Mouse (Mus musculus) spleen, postnatal 14 days (tissue): Measurements from ENCODE around the gene Fam57b.
"Not testable (repeated sequence)": the region's sequence is repeated elsewhere in the genome, so short reads cannot be mapped to it uniquely, and the experiment has no call there.

Experiments
- DNase-seq, 2 experiments: peaks; one replicate each; pipeline ENCODE4 v3.0.0; 2021 to 2022; ENCODE audit warnings: low spot score in 2 of 2

Fam57b gene

DNA sequence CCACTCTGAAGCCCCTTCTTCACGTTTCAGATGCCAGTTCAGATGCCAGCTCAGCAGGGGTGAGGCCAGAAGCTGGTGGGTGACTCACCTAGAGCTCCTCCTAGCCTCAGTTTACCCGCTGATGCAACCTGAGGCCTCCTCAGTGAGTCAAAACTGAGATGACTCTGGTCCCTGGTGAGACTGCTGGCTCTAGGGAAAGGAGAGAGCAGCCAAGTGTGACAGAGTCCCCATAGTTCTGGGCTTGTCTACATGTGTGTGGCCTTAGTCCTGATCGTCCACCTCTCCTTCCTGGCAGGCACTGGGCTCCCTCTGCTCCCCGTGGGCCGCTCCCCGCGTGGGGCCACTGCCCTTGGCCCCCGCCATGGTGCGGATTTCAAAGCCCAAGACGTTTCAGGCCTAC is 20.0 kb upstream of the Fam57b start:
- no peak for DNase-seq

DNA sequence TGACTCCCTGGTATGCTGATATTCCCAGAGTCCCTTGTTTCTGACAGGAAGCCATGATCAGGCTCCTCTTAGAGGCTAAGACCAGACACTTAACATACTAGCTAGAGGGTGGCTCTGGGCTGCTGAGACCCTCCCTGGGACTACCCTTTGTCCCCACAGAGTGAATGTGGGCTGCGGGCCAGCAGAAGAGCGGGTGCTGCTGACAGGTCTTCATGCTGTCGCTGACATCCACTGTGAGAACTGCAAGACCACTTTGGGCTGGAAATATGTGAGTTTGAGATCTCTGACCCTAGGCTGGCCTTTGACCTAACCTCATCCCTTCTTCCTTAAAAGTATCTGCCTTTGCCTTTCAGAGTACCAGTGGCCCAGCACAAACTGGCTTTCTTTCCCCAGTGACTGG is 19.3 kb upstream of the Fam57b start:
- no peak for DNase-seq

DNA sequence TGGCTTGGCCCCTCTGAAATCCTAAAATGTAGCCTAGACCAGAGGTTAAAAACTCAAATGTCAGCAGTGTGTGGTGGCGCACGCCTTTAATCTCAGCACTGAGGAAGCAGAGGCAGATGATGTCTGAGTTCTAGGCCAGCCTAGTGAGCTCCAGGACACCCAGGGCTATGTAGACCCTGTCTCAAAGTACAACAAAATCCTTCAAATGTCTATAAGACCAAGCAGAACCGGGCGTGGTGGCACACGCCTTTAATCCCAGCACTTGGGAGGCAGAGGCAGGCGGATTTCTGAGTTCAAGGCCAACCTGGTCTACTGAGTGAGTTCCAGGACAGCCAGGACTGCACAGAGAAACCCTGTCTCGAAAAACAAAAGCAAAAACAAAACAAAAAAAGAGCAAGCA is 18.4 kb upstream of the Fam57b start:
- not testable (repeated sequence) for DNase-seq

GRCm38 (mm10) chr7:126779983-126780970 is 17.2 kb upstream of the Fam57b start:
- DNase-seq = peak; percentile 75 to 86

- DNase-seq = no peak
Measured at GRCm38 (mm10) chr7:126780971-126781635, 16.4 kb upstream of the Fam57b start, which contains the start of gene Tbx6. Gene Tbx6 (plus strand): TSS chr7:126781483.

GRCm38 (mm10) chr7:126781661-126782370 is 15.7 kb upstream of the Fam57b start:
- DNase-seq = no peak

DNA sequence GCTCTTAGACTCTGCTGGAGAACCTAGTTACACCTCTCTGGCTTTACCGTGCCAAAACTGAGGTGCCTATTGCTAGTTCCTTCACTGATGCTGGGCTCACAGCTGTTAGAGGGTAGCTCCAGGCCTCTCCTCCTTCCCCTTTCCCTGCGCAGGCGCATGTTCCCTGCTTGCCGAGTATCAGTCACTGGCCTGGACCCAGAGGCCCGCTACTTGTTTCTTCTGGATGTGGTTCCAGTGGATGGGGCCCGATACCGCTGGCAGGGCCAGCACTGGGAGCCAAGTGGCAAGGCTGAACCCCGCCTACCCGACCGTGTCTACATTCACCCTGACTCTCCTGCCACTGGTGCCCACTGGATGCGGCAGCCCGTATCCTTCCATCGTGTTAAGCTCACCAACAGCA is 14.8 kb upstream of the Fam57b start:
- DNase-seq = no peak

- no peak for DNase-seq
Measured at GRCm38 (mm10) chr7:126784469-126784868, 13.0 kb upstream of the Fam57b start.

- DNase-seq = no peak
Measured at GRCm38 (mm10) chr7:126785056-126785455, 12.4 kb upstream of the Fam57b start.

GRCm38 (mm10) chr7:126786142-126786541 is 11.3 kb upstream of the Fam57b start:
- no peak for DNase-seq

- no peak for DNase-seq
Measured at GRCm38 (mm10) chr7:126789141-126789540, 8.3 kb upstream of the Fam57b start.

DNA sequence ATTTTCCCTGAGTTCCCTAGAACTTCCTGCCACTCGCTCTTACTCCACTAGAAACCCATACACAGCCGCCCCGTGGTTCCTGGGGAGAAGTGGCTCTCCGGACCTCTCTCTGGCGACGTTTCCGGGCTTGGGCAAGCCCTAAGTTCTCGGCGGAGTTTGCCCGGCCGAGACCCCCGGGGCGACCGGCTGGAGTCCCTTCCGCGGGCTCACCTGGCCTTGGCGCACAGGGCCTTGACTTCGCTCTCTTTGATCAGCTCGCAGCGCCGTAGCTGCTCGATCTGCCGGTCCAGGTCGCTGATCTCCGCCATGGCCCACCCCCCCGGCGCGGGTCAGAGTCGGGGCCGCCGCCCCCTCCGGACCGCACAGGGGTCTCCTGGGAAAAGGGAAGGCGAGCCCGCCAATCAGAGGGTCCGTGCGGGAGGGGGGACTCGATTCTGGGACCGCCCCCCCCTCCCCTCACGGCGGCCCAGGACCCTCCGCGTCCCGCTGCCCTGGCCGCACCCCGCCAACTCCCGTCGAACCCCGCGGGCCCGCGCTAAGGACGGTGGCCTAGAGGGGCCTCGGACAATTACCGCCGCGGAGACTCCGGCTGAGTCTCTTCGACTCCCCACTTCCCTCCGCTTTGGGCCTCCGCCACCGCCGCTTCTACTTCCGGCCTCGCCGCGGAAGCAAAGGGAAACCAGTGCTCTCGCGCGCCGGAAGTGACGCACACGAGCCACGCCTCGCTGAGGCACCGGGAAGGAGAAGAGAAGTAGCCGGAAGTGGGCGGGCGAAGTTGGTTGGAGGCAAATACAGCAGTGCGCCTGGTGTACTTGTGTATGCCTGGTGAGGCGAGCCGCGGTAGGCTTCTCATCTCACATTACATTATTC is 5.4 kb upstream of the Fam57b start, which contains the start of gene Ppp4c:
Ppp4c (minus strand) TSS at position 646 of the 870 bp plus-strand sequence.
- DNase-seq = peak; percentile 90 to 96

- no peak for DNase-seq
Measured at GRCm38 (mm10) chr7:126792721-126793443, 4.6 kb upstream of the Fam57b start.

- DNase-seq = no peak
Measured at GRCm38 (mm10) chr7:126793456-126794270, 3.8 kb upstream of the Fam57b start.

DNA sequence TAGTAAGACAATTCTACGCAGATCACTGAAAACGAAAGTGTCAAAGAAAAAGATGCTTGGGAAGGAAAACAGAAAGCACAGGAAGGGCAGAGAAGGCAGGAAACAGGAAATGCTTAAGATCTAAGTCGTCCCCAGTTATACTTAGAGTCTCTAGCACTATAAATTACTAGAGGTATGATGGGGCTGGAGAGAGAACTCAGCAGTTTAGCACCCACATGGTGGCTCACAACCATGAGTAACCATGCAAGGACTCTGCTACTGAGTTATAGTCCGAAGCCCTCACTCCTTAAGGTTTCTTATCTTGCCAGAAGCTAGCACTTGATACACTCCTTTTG is 3.2 kb upstream of the Fam57b start:
- no peak for DNase-seq

- no peak for DNase-seq
Measured at GRCm38 (mm10) chr7:126795387-126796317, 1.8 kb upstream of the Fam57b start.

DNA sequence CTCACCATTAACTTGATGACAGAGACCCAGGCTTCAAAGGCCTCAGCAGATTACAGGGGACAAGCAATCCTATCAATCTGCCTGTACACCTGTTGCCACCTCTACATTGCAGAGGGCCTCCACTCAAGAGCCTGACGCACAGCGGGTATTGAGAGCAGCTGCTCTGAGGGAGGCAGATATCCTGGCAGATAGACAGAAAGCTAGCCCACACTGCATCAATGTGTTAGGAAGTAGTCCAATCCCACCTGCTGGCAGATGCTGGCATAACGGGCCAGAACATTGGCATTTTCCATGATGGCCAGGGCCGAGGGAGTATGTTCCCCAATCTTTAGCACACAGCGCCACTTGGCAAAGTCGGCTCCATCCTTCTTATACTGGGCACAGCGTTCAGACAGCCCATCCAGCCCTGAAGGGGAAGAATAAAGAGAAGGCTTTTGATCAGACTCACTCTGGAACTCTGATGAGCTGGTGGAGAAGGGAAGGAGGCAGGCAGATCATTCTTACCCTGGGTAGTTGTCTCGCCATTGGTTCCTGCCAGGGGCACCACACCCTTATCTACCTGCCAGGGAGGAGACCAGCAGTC is 1.0 kb upstream of the Fam57b start:
- DNase-seq = no peak
